Mouse (Mus musculus) brain, embryonic 14.5 days (tissue): Measurements from ENCODE around the gene Olfr139.

Experiments used
- CTCF ChIP-seq: fragments of 200-500 bp; IDR thresholded peaks from 2 replicates; pipeline ENCODE4 v1.5.1; 2012; ENCODE audit warnings: inconsistent platforms, mild to moderate bottlenecking, moderate library complexity, borderline replicate concordance; ENCODE audit not compliant: insufficient read depth, insufficient read length; ENCODE audit errors: extremely low read depth
- POLR2A ChIP-seq: fragments of 200-500 bp; IDR thresholded peaks from 2 replicates; pipeline ENCODE4 v1.6.1; 2012; ENCODE audit warnings: mild to moderate bottlenecking, inconsistent platforms, borderline replicate concordance; ENCODE audit not compliant: poor library complexity, insufficient read depth, insufficient read length, severe bottlenecking; ENCODE audit errors: extremely low read depth

DNA sequence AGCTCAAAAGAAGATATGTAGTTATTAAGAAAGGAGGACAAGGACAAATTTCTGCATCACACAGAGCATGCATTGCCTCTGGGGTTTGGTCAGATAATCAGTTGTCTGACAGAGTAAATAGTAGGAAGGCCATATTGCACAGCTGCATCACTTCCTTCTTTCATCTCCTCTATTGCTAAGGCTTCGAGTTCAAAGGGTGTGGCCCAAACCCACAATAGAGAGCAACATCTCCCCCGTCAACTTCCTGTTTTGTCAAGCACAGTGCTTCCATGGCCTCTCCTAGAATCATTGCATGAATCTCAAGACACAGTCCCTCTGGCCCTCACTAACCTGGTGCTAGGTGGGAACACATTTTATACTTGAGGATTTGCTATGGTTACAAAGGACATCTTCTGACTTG is 44.4 kb upstream of the Olfr139 start:
- no peak for TF ChIP-seq POLR2A
- TF ChIP-seq CTCF, result no peak
